Mouse (Mus musculus) heart, adult 2 months (tissue): ENCODE results near the gene Tnnc1.

Experiments used
- CTCF ChIP-seq: fragments of 200-600 bp; IDR thresholded peaks from 2 replicates; pipeline ENCODE4 v1.8.1; 2022; ENCODE audit warnings: antibody characterized with exemption, mild to moderate bottlenecking, moderate library complexity
- EP300 ChIP-seq: fragments of 200-500 bp; IDR thresholded peaks from 2 replicates; pipeline ENCODE4 v1.6.1; 2011; ENCODE audit warnings: low read depth, low read length, control low read depth; ENCODE audit not compliant: insufficient read depth
- POLR2A ChIP-seq: fragments of 200-500 bp; IDR thresholded peaks from 2 replicates; pipeline ENCODE4 v1.6.1; 2011; ENCODE audit warnings: mild to moderate bottlenecking, low read depth, low read length, control low read depth; ENCODE audit not compliant: insufficient read depth

- TF ChIP-seq POLR2A (no peak), CTCF (no peak), EP300 (no peak)
These were observed 32.4 kb downstream of the Tnnc1 start for GRCm38 (mm10) chr14:31240528-31240927.
